Mouse (Mus musculus) testis, postnatal 14 days (tissue): Measurements from ENCODE around the gene Gm20834.
"Not testable (repeated sequence)": the region's sequence is repeated elsewhere in the genome, so short reads cannot be mapped to it uniquely, and the experiment has no call there.

Experiments used
- DNase-seq: peaks from one replicate; pipeline ENCODE4 v3.0.0; 2021; ENCODE audit warnings: low spot score

Gene Gm20834

GRCm38 (mm10) chrY:10324489-10324888 is at the start of gene Gm20834:
Gene Gm20834, minus strand, starts transcription at chrY:10324589.
- DNase-seq = not testable (repeated sequence)
